Mouse (Mus musculus) heart, embryonic 15.5 days (tissue): ENCODE data around the gene Il17d. TPM values are rescaled to one million over a fixed set of nuclear protein-coding genes. Genes with fewer than 3 reads are reported as not detected.

Experiments used
- ATAC-seq: fragments of 200-750 bp; cut with Nextera tagmentation; replicated peaks from 2 replicates; pipeline ENCODE4 v1.8.0; 2017; ENCODE audit warnings: low read depth, moderate TSS enrichment; ENCODE audit not compliant: insufficient number of reproducible peaks, insufficient read depth, low FRiP score
- H3K27ac ChIP-seq: fragments of 300-500 bp; sonication (generic); 2 replicates; pipeline ENCODE4 v1.5.1; 2015; ENCODE audit warnings: mild to moderate bottlenecking, inconsistent platforms
- H3K27me3 ChIP-seq: fragments of 300-500 bp; sonication (generic); 2 replicates; pipeline ENCODE4 v1.6.1; 2015; ENCODE audit warnings: inconsistent platforms
- H3K36me3 ChIP-seq: fragments of 300-500 bp; sonication (generic); 2 replicates; pipeline ENCODE4 v1.6.1; 2015; ENCODE audit warnings: mild to moderate bottlenecking, inconsistent platforms
- H3K4me1 ChIP-seq: fragments of 300-500 bp; sonication (generic); replicated peaks from 2 replicates; pipeline ENCODE4 v1.6.1; 2015; ENCODE audit warnings: inconsistent platforms
- H3K4me2 ChIP-seq: fragments of 300-500 bp; sonication (generic); 2 replicates; pipeline ENCODE4 v1.6.1; 2015; ENCODE audit warnings: inconsistent platforms, mild to moderate bottlenecking, moderate library complexity
- H3K4me3 ChIP-seq: fragments of 300-500 bp; sonication (generic); 2 replicates; pipeline ENCODE4 v1.5.1; 2015; ENCODE audit warnings: mild to moderate bottlenecking, inconsistent platforms
- H3K9ac ChIP-seq: fragments of 300-500 bp; sonication (generic); 2 replicates; pipeline ENCODE4 v1.6.1; 2015; ENCODE audit warnings: mild to moderate bottlenecking, inconsistent platforms
- H3K9me3 ChIP-seq: fragments of 300-500 bp; sonication (generic); replicated peaks from 2 replicates; pipeline ENCODE4 v1.6.1; 2016; ENCODE audit warnings: inconsistent platforms
- WGBS: fragments of 180-500 bp; shearing (Covaris S2); methylation state at CpG from one replicate; pipeline ENCODE4 v1.1.7; 2015; ENCODE audit warnings: mixed read lengths; 5-methylcytosine and 5-hydroxymethylcytosine counted together
- polyA plus RNA-seq: library from polyadenylated mRNA; unstranded; fragments of >200 nt; fragmentation: Nextera tagmentation; extraction: Ambion mirVana; gene quantifications from 2 replicates; pipeline ENCODE4 v1.2.1, GENCODE M21; 2015

Gene Il17d
- polyA plus RNA-seq, 1 experiment from 2014 or later, result 2.1 TPM

DNA sequence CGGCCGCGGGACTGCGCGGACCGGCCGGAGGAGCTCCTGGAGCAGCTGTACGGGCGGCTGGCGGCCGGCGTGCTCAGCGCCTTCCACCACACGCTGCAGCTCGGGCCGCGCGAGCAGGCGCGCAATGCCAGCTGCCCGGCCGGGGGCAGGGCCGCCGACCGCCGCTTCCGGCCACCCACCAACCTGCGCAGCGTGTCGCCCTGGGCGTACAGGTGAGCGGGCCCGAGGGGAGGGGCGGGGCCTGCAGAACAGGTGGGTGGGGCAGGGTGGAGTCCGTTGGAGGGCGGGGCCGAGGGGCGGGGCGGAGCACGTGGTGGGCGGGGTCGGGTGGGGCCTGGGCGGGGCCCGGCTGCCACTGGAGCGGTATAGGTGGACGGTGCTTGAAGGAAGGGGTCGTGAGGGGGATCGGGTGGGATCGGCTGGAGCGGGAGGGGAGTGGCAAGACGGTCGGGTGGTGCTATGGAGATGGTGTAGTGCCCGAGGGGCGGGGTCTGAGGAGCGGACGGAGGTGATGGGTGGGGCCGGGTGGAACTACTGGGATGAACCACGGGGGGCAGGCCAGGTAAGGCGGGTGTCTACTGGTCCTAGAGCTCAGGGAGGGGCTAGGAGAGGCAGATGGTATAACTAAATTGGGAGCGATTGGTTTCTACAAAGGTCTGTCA lies 942 bp downstream of the Il17d start:
- Histone ChIP-seq H3K9me3 (no peaks in the 10 kb centered on the region), H3K4me1 (peaks cover 20% of the 10 kb centered on the region), H3K4me2 (peak overlapping the region; percentile 91), H3K4me3 (peak overlapping the region; percentile 83), H3K27ac (no peak overlapping the region), H3K36me3 (no peaks in the 10 kb centered on the region), H3K9ac (peak overlapping the region; percentile 64), H3K27me3 (peaks cover 22% of the 10 kb centered on the region)
- peak; percentile 60 for ATAC-seq
- 1% methylated on average over 52 of the region's 60 CpGs for WGBS

DNA sequence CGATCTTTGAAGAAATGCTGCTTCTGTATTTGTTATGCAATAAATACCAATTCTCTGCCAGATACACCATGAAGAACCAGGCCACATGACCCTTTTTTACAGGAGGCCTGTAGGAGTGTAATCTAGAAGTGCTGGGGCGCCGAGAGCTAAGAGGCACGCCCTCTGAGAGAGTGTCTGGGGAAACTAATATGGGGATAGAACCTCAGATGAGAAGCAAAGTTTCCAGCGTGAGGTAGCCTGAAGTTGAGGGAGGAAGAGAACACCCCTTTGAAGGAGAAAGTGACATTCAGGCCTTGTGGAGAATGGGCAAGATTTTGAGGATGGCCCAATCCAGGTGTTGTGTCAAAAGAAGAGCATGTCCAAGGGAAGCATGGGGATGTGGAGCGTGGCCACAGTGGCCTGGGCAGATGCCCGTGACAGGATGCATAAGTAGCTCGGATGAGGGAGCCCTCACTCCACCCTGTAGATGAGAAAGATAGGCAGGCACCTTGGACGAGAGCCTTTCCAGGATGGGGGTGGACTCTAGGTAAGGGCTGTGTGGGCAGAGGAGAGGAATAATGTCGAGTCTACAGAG lies 1.6 kb downstream of the Il17d start:
- no peak for ATAC-seq
- Histone ChIP-seq H3K36me3 (no peaks in the 10 kb centered on the region), H3K9me3 (no peaks in the 10 kb centered on the region), H3K4me1 (peaks cover 20% of the 10 kb centered on the region), H3K27me3 (peaks cover 22% of the 10 kb centered on the region), H3K4me2 (peak overlapping the region; percentile 91), H3K4me3 (peak overlapping the region; percentile 83), H3K27ac (no peak overlapping the region), H3K9ac (no peak overlapping the region)
- 56% methylated on average over 10 of the region's 10 CpGs for WGBS

DNA sequence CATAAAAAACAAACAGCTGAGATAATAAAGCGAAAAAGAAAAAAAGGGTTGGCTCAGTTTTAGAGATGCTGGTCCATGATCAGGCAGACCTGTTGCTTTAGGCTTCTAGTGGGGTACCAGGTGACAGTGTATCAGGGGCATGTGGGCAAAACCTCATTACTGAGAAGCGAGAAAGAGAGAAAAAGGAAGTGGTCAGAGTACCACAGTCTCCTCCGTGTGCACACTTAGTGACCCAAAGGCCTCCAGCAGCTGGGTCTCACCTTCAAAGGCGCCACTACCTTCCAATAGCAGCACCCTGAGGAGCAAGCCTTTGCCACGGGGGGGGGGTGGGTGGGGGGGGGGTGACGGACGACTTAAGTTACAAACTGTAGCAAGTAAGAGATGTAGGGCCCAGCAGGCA lies 2.5 kb downstream of the Il17d start:
- WGBS, result 43% methylated on average over 7 of the region's 7 CpGs
- H3K9ac ChIP-seq, result no peak overlapping the region
- H3K9me3 ChIP-seq, result no peaks in the 10 kb centered on the region
- no peaks in the 10 kb centered on the region for H3K36me3 ChIP-seq
- no peak for ATAC-seq
- no peak overlapping the region for H3K27ac ChIP-seq
- H3K4me2 ChIP-seq, result no peak overlapping the region
- H3K4me3 ChIP-seq, result no peak overlapping the region
- peaks cover 20% of the 10 kb centered on the region for H3K4me1 ChIP-seq
- peaks cover 22% of the 10 kb centered on the region for H3K27me3 ChIP-seq

DNA sequence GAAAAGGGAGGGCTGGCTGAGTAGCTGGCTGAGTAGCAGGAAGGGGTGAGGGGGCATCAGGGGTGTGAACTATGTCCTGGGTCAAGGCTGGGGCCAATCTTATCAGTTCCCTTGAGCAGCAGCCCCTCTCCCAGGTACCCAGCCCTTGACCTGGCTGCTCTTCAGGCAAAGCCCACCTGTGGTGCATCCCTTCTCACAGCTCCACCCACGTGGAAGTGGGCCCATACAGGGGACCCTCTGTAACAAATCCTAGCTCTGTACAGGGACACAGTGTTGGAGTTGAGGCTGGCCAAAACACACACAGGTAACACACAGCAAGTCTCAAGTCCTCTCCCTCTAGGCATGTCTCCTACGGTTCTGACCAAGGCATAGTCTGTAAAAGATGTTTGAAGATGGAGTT lies 3.0 kb downstream of the Il17d start:
- Histone ChIP-seq H3K9ac (no peak overlapping the region), H3K36me3 (no peaks in the 10 kb centered on the region), H3K27ac (no peak overlapping the region), H3K9me3 (no peaks in the 10 kb centered on the region), H3K4me2 (no peak overlapping the region), H3K27me3 (peaks cover 22% of the 10 kb centered on the region), H3K4me1 (peaks cover 20% of the 10 kb centered on the region), H3K4me3 (no peak overlapping the region)
- ATAC-seq, result no peak
- WGBS, result 46% methylated on average over 2 of the region's 2 CpGs

DNA sequence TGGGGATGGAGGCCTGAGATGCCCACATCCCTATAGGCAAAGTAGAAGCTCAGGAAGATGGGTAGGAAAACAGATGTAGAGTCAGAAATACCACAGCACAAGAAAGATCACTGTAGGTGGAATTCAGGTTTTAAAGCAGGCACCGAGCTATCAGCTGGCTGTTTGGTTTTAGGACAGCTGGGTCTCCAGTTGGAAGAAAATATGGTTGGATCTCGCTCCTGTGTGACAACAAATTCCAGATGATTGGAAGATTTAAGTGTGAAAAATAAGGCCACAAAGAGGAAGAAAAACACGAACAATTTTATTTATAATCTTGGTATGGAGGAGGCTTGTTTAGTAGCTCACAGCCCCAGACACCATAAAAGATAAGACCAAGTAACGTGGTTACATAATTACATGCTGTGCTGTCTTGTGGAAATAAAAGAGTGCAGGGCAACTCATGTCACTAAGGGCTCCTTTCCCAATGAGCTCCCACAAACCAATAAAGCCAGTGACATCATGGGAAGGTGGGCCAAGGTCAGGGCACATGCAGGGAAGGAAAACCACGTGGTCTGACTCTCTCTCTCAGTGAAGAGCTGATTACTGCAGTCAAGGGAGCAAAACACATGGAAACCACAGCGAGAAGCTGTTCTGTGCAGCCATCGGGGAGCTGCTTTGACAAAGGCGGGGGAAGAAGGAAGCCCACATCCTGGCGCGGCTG lies 4.7 kb downstream of the Il17d start:
- no peak overlapping the region for H3K9ac ChIP-seq
- H3K27me3 ChIP-seq, result peaks cover 6% of the 10 kb centered on the region
- H3K4me2 ChIP-seq, result no peak overlapping the region
- peaks cover 29% of the 10 kb centered on the region for H3K4me1 ChIP-seq
- no peaks in the 10 kb centered on the region for H3K36me3 ChIP-seq
- no peaks in the 10 kb centered on the region for H3K9me3 ChIP-seq
- H3K27ac ChIP-seq, result no peak overlapping the region
- ATAC-seq, result no peak
- WGBS, result 45% methylated on average over 10 of the region's 10 CpGs
- no peak overlapping the region for H3K4me3 ChIP-seq

DNA sequence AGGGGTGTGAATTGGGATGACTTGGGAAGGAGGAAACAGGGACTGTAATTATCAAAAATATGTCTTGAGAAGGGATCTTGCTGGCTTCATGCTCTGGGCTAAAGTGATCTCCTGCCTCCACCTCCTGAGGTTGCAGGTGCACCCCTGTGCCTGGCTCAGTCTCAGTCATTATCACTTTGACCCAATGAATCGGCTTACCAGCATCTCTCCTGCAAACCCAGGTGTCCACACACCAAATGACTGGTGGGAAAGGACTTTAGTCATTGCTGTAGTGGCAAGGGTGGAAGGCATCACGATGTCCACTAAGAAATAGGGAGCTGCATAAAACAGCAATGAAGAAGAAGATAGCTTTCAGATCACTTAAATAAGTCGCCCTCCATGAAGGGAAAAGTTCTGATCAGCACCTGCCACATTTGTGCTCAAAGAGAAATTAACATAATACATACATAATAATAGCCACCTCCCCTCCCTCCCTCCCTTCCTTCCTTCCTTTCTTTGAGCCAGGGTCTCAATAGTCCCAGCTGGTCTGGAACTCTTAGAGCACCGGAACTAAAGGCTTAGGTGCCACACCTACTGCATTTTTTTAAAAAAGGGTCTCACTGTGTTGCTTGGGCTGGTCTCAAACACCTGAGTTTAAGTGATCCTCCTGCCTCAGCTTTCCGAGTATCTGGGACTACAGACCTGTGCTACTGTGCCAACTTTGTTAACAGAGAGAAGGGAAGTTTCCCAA lies 5.4 kb downstream of the Il17d start:
- H3K36me3 ChIP-seq, result no peaks in the 10 kb centered on the region
- H3K4me1 ChIP-seq, result peaks cover 34% of the 10 kb centered on the region
- H3K9ac ChIP-seq, result no peak overlapping the region
- WGBS, result 71% methylated on average over 5 of the region's 5 CpGs
- H3K4me2 ChIP-seq, result no peak overlapping the region
- H3K27ac ChIP-seq, result no peak overlapping the region
- H3K4me3 ChIP-seq, result no peak overlapping the region
- ATAC-seq, result no peak
- peaks cover 6% of the 10 kb centered on the region for H3K27me3 ChIP-seq
- H3K9me3 ChIP-seq, result no peaks in the 10 kb centered on the region

DNA sequence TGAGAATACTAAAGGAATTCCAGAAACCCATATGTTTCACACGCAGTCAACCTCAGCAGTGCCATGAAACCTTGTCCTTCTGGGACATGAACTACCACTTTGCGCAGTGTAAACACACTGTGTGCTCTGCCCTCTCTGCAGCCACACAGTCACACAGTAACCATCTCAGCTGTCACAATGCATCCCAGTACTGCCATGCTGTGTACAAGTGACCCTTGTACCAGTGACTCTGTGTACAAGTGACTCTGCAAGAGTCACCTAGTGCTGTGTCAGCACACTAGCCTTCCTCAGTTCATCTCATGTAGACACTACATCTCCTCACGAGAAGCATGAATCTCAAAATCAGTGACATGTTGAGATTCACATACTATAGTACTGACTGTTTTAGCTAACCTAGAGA lies 8.0 kb downstream of the Il17d start:
- Histone ChIP-seq H3K36me3 (no peaks in the 10 kb centered on the region), H3K9ac (no peak overlapping the region), H3K27ac (no peak overlapping the region), H3K9me3 (no peaks in the 10 kb centered on the region), H3K4me1 (peaks cover 50% of the 10 kb centered on the region), H3K4me2 (no peak overlapping the region), H3K27me3 (peaks cover 1% of the 10 kb centered on the region; the same call in 1 of the 2 replicates), H3K4me3 (no peak overlapping the region)
- 78% methylated on average over 3 of the region's 3 CpGs for WGBS
- no peak for ATAC-seq

DNA sequence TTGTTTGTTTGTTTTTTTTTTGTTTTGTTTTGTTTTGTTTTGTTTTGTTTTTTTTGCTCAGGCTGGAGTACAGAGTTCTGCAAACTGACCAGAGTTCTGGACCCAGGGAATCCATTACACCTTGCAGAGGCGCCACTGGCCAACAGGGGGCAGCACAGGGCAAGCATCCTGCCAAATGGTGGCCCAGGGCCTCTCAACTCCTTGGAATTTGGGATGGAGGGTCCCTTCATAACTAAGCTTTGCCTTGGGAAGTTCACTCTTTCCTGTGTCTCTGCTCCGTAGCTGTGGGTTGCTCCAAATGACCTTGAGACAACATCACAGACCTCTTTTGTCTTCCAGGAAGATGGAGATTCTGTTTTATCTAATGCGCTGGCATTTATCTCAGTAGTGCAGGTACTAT lies 8.6 kb downstream of the Il17d start:
- WGBS, result 52% methylated on average over 3 of the region's 3 CpGs
- Histone ChIP-seq H3K27ac (no peak overlapping the region), H3K9ac (no peak overlapping the region), H3K4me3 (no peak overlapping the region), H3K9me3 (no peaks in the 10 kb centered on the region), H3K36me3 (no peaks in the 10 kb centered on the region), H3K27me3 (no peaks in the 10 kb centered on the region; the same call in 1 of the 2 replicates), H3K4me1 (peaks cover 57% of the 10 kb centered on the region), H3K4me2 (no peak overlapping the region)
- ATAC-seq, result no peak

DNA sequence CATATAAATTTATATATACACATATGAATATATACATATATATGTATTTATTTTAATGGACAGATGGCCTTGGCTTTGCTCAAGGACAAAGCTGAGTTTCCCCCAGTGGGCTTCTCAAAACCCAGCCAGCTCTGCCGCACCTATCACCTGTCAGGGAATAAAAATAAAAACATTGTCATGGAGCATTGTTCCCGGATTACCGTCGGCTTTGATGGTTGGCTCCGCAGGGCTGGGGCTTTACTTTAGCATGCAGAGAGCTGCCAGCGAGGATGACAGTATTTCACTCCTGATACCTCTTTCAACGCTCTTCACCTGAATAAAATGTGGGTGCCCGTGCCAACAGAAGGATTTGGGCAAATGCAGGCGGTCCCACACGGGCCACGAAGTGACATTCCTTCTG lies 9.3 kb downstream of the Il17d start:
- H3K27me3 ChIP-seq, result no peaks in the 10 kb centered on the region; the same call in 1 of the 2 replicates
- no peak overlapping the region for H3K9ac ChIP-seq
- ATAC-seq, result no peak
- H3K9me3 ChIP-seq, result no peaks in the 10 kb centered on the region
- peaks cover 56% of the 10 kb centered on the region for H3K4me1 ChIP-seq
- H3K4me2 ChIP-seq, result no peak overlapping the region
- no peak overlapping the region for H3K27ac ChIP-seq
- 37% methylated on average over 11 of the region's 11 CpGs for WGBS
- H3K4me3 ChIP-seq, result no peak overlapping the region
- no peaks in the 10 kb centered on the region for H3K36me3 ChIP-seq

DNA sequence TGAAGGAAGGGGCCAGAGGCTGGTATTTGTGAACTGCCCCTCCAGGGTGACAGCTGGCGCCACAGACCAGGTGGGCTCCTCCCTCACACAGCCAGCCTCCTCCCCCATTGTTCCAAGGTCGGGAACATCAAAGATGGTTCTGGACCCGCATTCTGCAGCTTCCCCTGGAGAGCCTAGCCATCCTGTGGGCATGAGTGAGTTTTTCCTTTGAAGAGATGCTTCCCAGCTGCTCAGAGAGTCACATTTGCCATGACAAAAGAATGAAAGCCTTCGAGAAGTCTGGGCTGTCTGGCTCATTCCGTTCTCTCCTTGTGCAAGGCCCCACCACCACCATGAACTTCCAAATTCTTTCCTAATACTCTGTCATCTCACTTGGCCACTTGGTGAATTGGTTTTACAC lies 9.8 kb downstream of the Il17d start:
- H3K4me2 ChIP-seq, result no peak overlapping the region
- peak overlapping the region; percentile 84 for H3K27ac ChIP-seq
- 37% methylated on average over 5 of the region's 5 CpGs for WGBS
- H3K36me3 ChIP-seq, result no peaks in the 10 kb centered on the region
- no peak for ATAC-seq
- H3K4me3 ChIP-seq, result no peak overlapping the region
- H3K4me1 ChIP-seq, result peaks cover 53% of the 10 kb centered on the region
- H3K9ac ChIP-seq, result no peak overlapping the region
- H3K27me3 ChIP-seq, result no peaks in the 10 kb centered on the region; the same call in 1 of the 2 replicates
- H3K9me3 ChIP-seq, result no peaks in the 10 kb centered on the region

DNA sequence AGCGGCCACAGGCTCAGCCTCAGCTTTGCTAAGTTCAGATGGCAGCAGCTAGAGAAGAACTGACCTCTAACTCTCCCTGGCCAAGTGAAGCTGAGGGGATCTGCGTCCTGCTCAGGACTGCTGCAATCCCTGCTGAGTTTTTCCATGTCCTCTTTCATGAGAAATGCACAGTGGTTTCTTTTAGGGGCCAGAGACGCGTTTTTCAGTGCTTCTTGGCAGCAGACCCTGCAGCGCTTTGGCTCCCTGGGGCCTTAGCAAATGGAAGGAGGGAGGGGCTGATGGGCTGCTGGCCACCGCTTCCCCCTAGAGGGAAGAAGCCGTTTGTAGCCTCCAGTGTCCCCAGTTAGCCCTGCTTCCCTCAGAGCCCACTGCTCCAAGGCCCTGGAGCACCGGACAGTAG lies 10.4 kb downstream of the Il17d start:
- Histone ChIP-seq H3K4me1 (peaks cover 47% of the 10 kb centered on the region), H3K9me3 (no peaks in the 10 kb centered on the region), H3K36me3 (no peaks in the 10 kb centered on the region), H3K27ac (peak overlapping the region; percentile 84), H3K4me3 (no peak overlapping the region), H3K27me3 (no peaks in the 10 kb centered on the region; the same call in 1 of the 2 replicates), H3K4me2 (peak overlapping the region; percentile 5; the same call in 1 of the 2 replicates), H3K9ac (no peak overlapping the region)
- 20% methylated on average over 8 of the region's 8 CpGs for WGBS
- ATAC-seq, result peak; percentile 33
